Mouse (Mus musculus) ES-Bruce4 (cell line): ENCODE data around the gene Cemip2.

Source experiments
- CTCF ChIP-seq: IDR thresholded peaks from one replicate; pipeline ENCODE4 v1.8.1; 2011; ENCODE audit warnings: low read depth, low read length
- EP300 ChIP-seq: IDR thresholded peaks from 2 replicates; pipeline ENCODE4 v1.6.1; 2011; ENCODE audit warnings: low read depth, low read length; ENCODE audit not compliant: insufficient read depth
- POLR2A ChIP-seq: IDR thresholded peaks from one replicate; pipeline ENCODE4 v1.8.1; 2011; ENCODE audit warnings: low read length; ENCODE audit not compliant: insufficient read depth

DNA sequence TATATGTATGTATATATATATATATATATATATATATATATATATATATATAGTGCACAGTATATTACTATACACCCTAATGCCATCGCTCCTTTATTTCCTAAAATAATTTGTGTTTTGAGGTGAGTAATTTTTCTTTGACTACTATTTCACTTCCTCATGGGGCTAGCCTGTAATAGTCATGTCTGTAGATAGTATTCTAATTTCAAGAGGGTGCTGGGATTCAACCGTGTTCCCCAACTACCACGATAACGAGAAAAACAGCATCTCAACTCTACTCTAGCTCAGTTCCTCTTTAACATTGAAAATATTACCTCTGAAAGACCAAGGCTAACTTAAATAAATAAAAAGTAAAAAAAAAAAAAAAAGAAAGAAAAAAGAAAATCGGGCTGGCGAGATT lies 49.8 kb upstream of the Cemip2 start:
- TF ChIP-seq POLR2A (no peak), CTCF (no peak), EP300 (no peak)
